Mouse (Mus musculus) embryonic facial prominence, embryonic 13.5 days (tissue): ENCODE measurements around the gene Eif2b3. TPM values are rescaled to one million over a fixed set of nuclear protein-coding genes. Genes with fewer than 3 reads are reported as not detected.

ENCODE experiments used
- ATAC-seq: fragments of 200-750 bp; cut with Nextera tagmentation; 2 replicates; pipeline ENCODE4 v1.8.0; 2017; ENCODE audit warnings: low read depth; ENCODE audit not compliant: insufficient number of reproducible peaks, insufficient read depth, low FRiP score, low TSS enrichment
- H3K27ac ChIP-seq: fragments of 300-500 bp; sonication (generic); 2 replicates; pipeline ENCODE4 v1.5.1; 2015; ENCODE audit warnings: moderate library complexity, mild to moderate bottlenecking, inconsistent platforms
- H3K27me3 ChIP-seq: fragments of 300-500 bp; sonication (generic); 2 replicates; pipeline ENCODE4 v1.6.1; 2015; ENCODE audit warnings: mild to moderate bottlenecking, inconsistent platforms
- H3K36me3 ChIP-seq: fragments of 300-500 bp; sonication (generic); 2 replicates; pipeline ENCODE4 v1.6.1; 2015; ENCODE audit warnings: mild to moderate bottlenecking, inconsistent platforms
- H3K4me1 ChIP-seq: fragments of 300-500 bp; sonication (generic); 2 replicates; pipeline ENCODE4 v1.6.1; 2015; ENCODE audit warnings: inconsistent platforms
- H3K4me2 ChIP-seq: fragments of 300-500 bp; sonication (generic); 2 replicates; pipeline ENCODE4 v1.6.1; 2015; ENCODE audit warnings: moderate library complexity, mild to moderate bottlenecking, inconsistent platforms
- H3K4me3 ChIP-seq: fragments of 300-500 bp; sonication (generic); 2 replicates; pipeline ENCODE4 v1.5.1; 2015; ENCODE audit warnings: mild to moderate bottlenecking, inconsistent platforms
- H3K9ac ChIP-seq: fragments of 300-500 bp; sonication (generic); 2 replicates; pipeline ENCODE4 v1.6.1; 2015; ENCODE audit warnings: mild to moderate bottlenecking, inconsistent platforms
- H3K9me3 ChIP-seq: fragments of 300-500 bp; sonication (generic); 2 replicates; pipeline ENCODE4 v1.6.1; 2016; ENCODE audit warnings: inconsistent platforms
- WGBS: fragments of 180-500 bp; shearing (Covaris S2); methylation state at CpG from one replicate; pipeline ENCODE4 v1.1.7; 2015; ENCODE audit warnings: mixed read lengths; 5-methylcytosine and 5-hydroxymethylcytosine counted together
- polyA plus RNA-seq: library from polyadenylated mRNA; unstranded; fragments of >200 nt; fragmentation: Nextera tagmentation; extraction: Ambion mirVana; gene quantifications from 2 replicates; pipeline ENCODE4 v1.2.1, GENCODE M21; 2015

Gene Eif2b3
- polyA plus RNA-seq, 1 experiment from 2014 or later: 45.7 TPM

DNA sequence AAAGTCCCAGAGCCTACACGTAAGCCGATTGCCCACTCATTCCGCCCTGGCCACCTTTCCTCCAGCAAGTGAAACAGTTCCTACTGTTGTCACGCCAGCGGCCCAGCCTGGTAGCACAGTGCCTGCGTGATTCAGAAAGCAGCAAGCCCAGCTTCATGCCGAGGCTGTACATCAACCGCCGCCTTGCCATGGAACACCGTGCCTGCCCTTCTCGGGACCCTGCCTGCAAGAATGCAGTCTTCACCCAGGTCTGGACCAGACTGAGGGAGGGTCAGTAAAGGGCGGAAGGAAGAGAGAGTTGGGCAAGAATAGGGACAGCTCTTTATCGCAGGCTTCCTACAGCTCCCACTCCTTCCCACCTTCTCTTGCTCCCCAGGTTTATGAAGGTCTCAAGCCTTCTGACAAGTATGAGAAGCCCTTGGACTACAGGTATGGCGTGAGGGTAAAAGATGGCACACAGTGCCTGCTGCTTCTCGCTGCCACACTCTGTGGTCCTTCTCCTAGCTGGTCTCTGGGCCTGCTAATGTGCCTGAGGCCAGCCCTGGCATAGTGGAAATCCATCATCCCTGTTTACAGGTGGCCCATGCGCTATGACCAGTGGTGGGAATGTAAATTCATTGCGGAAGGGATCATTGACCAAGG lies 19.6 kb upstream of the Eif2b3 start:
- Histone ChIP-seq H3K4me2 (no peak overlapping the region), H3K36me3 (peaks cover 62% of the 10 kb centered on the region), H3K9me3 (no peaks in the 10 kb centered on the region), H3K27ac (no peak overlapping the region), H3K4me1 (peaks cover 19% of the 10 kb centered on the region), H3K9ac (no peak overlapping the region), H3K4me3 (no peak overlapping the region), H3K27me3 (0 out of 2 replicates have a peak, but pooled peaks cover 2% of the 10 kb centered on the region)
- no peak for ATAC-seq
- 90% methylated on average over 17 of the region's 17 CpGs for WGBS

DNA sequence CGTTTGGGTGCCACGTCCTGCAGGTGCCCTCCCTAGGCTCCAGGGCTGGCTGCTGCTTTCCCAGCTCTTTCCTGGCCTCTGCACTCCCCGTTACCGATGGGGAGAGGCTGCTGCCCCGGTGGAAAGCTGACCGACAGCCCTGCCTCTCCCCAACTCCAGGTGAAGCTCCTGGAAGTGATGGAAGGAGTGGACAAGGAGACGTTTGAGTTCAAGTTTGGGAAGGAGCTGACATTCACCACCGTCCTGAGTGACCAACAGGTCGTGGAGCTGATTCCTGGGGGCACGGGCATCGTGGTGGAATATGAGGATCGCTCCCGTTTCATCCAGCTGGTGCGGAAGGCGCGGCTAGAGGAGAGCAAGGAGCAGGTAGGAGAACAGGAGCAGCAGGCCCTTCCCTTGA lies 17.2 kb upstream of the Eif2b3 start:
- H3K27me3 ChIP-seq: no peaks in the 10 kb centered on the region
- peaks cover 60% of the 10 kb centered on the region for H3K36me3 ChIP-seq
- no peak for ATAC-seq
- H3K4me3 ChIP-seq: no peak overlapping the region
- H3K27ac ChIP-seq: no peak overlapping the region
- H3K4me1 ChIP-seq: peaks cover 4% of the 10 kb centered on the region
- 90% methylated on average over 16 of the region's 16 CpGs for WGBS
- no peak overlapping the region for H3K4me2 ChIP-seq
- H3K9ac ChIP-seq: no peak overlapping the region
- H3K9me3 ChIP-seq: no peaks in the 10 kb centered on the region

DNA sequence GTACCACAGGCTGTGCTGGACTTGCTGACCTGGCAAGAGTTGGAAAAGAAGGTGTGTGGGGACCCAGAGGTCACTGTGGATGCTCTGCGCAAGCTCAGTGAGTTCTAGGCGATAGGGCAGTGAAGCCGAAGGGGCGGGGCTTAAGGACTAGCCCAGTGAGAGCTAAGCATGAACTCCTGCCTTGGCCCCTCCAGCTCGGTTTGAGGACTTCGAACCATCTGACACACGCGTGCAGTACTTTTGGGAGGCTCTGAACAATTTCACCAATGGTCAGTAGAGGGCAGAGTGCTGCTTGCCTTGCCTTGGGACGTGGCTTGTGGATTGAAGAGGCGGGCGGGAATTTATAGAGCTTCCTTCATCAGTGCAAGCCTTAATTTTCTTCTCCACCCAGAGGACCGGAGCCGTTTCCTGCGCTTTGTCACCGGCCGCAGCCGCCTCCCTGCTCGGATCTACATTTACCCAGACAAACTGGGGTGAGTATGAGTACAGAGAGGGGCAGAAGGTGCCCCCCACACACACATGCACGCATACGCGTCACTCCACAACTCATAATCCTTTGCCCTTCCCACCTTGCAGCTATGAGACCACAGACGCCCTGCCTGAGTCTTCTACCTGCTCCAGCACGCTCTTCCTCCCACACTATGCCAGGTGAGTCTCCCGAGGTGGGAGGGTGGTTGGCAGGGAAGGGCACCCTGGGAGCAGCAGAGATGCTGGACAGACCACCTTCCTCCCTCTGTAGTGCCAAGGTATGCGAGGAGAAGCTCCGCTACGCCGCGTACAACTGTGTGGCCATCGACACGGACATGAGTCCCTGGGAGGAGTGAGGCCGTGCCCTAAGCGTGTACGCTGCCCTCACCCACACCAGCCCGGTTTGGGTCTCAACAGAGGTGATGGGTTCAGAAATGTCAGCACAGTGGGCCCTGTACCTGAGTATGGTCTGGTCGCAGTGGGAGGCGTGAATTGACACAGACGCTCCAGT lies 16.4 kb upstream of the Eif2b3 start:
- Histone ChIP-seq H3K4me3 (no peak overlapping the region), H3K9ac (peak overlapping the region; percentile 27; the same call in 1 of the 2 replicates), H3K27ac (no peak overlapping the region), H3K9me3 (no peaks in the 10 kb centered on the region), H3K4me1 (peaks cover 4% of the 10 kb centered on the region), H3K4me2 (no peak overlapping the region), H3K36me3 (peaks cover 56% of the 10 kb centered on the region), H3K27me3 (no peaks in the 10 kb centered on the region)
- WGBS: 53% methylated on average over 38 of the region's 38 CpGs
- ATAC-seq: no peak; the same call in 1 of the 2 replicates

DNA sequence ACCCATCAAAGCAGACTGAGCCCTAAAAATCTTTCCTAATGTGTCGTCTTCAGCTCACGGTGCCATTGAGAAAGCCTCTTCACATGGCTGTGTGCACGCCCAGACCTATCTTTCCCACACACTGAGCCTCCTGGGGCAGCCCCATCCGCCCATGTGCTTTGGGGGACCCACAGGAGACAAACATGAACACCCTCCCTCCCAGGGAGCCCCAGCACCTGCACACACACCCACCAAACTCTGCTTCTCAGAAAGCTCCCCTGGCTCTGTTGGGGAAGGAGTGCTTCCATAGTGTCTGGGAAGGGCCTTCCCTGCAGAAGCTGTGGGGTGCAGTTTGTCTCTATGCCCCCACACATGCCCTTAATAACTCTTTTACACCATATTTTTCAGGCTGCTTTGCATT lies 14.6 kb upstream of the Eif2b3 start:
- Histone ChIP-seq H3K9ac (no peak overlapping the region; the same call in 1 of the 2 replicates), H3K4me1 (peaks cover 4% of the 10 kb centered on the region), H3K36me3 (peaks cover 40% of the 10 kb centered on the region), H3K9me3 (no peaks in the 10 kb centered on the region), H3K27ac (no peak overlapping the region), H3K4me2 (no peak overlapping the region), H3K4me3 (no peak overlapping the region), H3K27me3 (no peaks in the 10 kb centered on the region)
- no peak for ATAC-seq
- WGBS: 79% methylated on average over 4 of the region's 4 CpGs

DNA sequence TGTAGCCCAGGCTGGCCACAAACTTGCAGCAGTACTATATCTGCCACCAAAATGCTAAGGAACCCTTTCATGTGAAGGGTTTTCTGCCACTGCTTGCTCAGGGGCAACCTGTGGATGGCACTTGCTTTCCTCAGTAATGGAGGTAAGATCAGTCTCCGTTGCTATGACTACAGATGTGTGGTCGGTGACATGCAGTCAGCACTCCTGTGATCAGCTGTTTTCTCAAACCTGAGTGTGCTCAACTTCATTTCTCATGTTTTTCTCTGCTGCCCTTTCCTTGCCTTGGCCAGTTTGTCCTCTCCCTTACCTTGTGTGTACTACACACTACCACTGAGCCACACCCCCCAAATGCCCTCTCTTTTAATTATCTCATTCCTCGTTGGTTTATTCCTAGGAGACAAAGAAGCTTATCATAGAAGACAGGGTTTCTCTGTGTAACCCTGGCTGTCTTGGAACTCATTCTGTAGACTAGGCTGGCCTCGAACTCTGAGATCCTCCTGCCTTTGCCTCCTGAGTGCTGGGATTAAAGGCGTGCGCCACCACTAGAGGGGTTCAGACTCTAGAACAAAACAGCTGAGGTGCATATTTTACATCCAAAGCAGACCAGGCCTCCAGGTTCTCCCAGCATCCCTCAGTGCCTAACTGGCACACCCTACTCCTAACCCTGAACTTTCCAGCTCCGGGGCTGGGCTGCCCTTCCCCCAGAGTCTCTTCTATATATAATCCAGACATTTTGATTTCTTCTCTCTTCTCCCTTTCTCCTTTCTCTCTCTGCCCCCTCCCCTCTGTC lies 13.4 kb upstream of the Eif2b3 start:
- Histone ChIP-seq H3K4me1 (peaks cover 4% of the 10 kb centered on the region), H3K9ac (no peak overlapping the region), H3K4me2 (no peak overlapping the region), H3K36me3 (peaks cover 28% of the 10 kb centered on the region), H3K27ac (no peak overlapping the region), H3K4me3 (no peak overlapping the region), H3K9me3 (no peaks in the 10 kb centered on the region), H3K27me3 (no peaks in the 10 kb centered on the region)
- 77% methylated on average over 7 of the region's 7 CpGs for WGBS
- no peak for ATAC-seq

DNA sequence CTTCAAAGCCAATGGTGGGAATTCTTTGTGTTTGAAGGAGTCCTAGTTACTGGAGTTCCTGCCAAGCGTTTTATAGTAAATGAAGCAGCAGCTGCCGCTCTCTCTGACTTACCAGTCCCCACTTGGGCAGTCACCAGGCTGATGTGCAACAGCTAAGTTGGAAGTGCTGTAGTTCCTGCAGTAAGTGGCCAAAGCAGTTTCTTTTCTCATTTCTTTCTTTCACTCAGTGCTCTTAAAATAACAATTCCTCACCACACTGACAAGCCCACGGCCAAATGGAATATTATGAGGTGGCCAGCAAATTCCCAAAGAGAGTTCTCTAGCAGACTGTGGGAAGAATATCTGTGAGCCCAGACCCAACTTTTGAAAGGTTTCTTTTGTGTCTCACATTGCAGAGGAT lies 12.1 kb upstream of the Eif2b3 start:
- Histone ChIP-seq H3K4me2 (no peak overlapping the region), H3K27me3 (no peaks in the 10 kb centered on the region), H3K36me3 (peaks cover 18% of the 10 kb centered on the region), H3K4me1 (peaks cover 4% of the 10 kb centered on the region), H3K27ac (no peak overlapping the region), H3K9me3 (no peaks in the 10 kb centered on the region), H3K4me3 (no peak overlapping the region), H3K9ac (no peak overlapping the region)
- 71% methylated on average over 3 of the region's 3 CpGs for WGBS
- ATAC-seq: no peak

DNA sequence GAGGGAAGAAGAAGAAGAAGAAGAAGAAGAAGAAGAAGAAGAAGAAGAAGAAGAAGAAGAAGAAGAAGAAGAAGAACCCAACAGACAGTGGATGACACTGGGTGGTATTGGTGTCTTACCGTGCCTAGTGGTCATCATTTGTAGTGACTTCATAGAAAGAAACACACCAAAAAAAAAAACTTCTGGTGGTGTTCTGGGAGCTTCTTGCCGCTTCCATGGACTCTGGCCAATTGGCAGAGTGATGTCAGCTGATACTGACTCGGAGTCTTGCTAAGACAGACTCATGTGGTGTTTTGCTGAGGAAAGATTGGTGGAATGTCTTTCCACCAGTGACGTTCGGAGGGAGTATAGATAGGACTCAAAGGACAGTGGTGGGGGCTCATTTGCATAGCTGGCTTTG lies 9.0 kb upstream of the Eif2b3 start:
- Histone ChIP-seq H3K4me2 (no peak overlapping the region), H3K9me3 (no peaks in the 10 kb centered on the region), H3K9ac (no peak overlapping the region), H3K27ac (no peak overlapping the region), H3K4me3 (no peak overlapping the region), H3K36me3 (no peaks in the 10 kb centered on the region), H3K4me1 (no peaks in the 10 kb centered on the region), H3K27me3 (no peaks in the 10 kb centered on the region)
- whole genome bisulfite sequencing: 80% methylated on average over 5 of the region's 5 CpGs
- no peak for ATAC-seq

DNA sequence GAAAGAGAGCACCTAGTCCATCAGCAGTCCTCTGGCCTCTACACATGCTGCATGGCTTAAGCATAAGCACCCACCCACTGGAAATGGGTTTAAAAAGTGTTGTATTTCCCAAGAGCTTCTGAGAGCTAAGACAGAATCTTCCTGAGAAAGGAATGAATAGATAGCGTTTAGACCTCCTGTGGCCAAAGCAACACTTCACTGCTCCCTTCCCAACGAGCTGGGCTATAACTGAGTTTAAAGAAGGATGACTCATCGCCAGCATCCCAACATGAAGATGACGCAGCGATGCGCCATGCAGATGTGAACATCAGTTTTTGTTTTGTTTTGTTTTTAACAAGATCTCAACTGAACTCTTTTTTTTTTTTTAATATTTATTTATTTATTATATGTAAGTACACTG lies 5.6 kb upstream of the Eif2b3 start:
- ATAC-seq: no peak
- Histone ChIP-seq H3K27me3 (no peaks in the 10 kb centered on the region), H3K4me1 (no peaks in the 10 kb centered on the region), H3K9ac (no peak overlapping the region), H3K27ac (no peak overlapping the region), H3K9me3 (no peaks in the 10 kb centered on the region), H3K36me3 (no peaks in the 10 kb centered on the region), H3K4me3 (no peak overlapping the region), H3K4me2 (no peak overlapping the region)
- WGBS: 84% methylated on average over 6 of the region's 6 CpGs

DNA sequence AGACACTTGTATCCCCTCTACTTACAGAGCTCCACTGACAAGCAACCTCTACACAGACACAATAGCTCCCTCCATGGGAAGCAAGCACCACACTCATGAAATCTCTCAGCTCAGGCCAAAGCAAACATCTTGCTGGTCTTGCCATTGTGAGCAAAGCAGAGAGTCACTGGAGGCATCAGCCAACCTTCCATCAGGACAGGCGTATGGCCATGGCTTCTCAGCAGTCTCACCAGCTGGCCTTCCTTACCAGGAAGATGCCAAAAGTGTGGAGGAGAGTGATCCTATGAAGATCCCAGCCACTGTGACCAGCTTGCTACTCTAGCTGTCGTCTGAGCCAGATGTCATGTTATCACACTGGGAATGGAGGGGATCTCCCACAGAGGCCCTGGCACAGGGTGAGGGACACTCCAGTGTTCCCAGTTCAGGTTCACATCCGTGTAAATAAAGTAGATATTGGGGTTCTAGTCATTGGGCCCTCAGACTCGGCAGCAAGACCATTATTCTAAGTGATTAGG lies 4.2 kb upstream of the Eif2b3 start:
- Histone ChIP-seq H3K9ac (no peak overlapping the region), H3K9me3 (no peaks in the 10 kb centered on the region), H3K4me1 (peaks cover under 1% of the 10 kb centered on the region; the same call in 1 of the 2 replicates), H3K27me3 (no peaks in the 10 kb centered on the region), H3K36me3 (no peaks in the 10 kb centered on the region), H3K4me2 (no peak overlapping the region), H3K4me3 (no peak overlapping the region), H3K27ac (no peak overlapping the region)
- WGBS: 63% methylated on average over 4 of the region's 4 CpGs
- ATAC-seq: no peak

DNA sequence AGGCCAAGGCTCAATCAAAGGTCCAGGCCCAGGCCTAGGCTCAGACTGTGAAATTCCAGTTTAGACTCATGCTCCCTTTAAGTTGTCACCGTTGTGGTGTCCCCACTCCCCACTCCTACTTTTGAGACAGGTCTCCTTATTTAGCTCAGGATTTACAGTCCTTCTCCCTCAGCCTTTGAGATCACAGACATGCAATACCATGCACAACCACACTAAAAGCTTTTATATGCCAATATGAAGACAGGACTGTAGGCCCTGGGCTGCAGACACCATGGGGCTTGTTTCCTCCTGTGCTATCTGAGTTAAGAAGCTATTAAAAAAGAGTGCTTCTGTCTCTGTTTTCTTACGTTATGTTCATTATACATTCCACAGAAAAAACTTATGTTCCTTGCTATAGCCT lies 1.5 kb upstream of the Eif2b3 start:
- ATAC-seq: no peak

DNA sequence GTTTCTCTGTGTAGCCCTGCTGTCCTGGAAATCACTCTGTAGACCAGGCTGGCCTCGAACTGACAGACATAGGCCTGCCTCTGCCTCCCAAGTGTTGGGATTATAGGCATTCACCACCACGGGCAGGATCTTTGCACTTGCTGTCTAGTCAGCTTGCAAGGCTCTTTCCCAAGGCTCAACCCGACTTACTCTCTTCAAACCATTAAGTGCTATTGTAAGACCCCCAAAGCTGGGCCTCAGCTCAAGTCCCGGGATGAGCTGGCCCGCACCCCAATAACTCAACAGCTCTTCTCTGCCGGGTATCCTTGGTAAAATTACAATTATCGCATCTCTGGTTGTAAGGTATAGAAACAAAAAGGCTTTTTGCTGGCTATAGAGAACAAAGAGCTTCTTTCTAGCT lies 875 bp upstream of the Eif2b3 start:
- no peaks in the 10 kb centered on the region for H3K9me3 ChIP-seq
- no peak overlapping the region for H3K9ac ChIP-seq
- H3K27me3 ChIP-seq: no peaks in the 10 kb centered on the region
- H3K27ac ChIP-seq: no peak overlapping the region
- no peak overlapping the region for H3K4me2 ChIP-seq
- no peak overlapping the region for H3K4me3 ChIP-seq
- no peak for ATAC-seq
- H3K36me3 ChIP-seq: peaks cover 13% of the 10 kb centered on the region
- 83% methylated on average over 7 of the region's 7 CpGs for WGBS
- peaks cover 8% of the 10 kb centered on the region for H3K4me1 ChIP-seq

More for the DNA sequence above, 1.5 kb upstream of the Eif2b3 start:
- Histone ChIP-seq H3K27ac (no peak overlapping the region), H3K36me3 (peaks cover 8% of the 10 kb centered on the region), H3K9me3 (no peaks in the 10 kb centered on the region), H3K27me3 (no peaks in the 10 kb centered on the region), H3K9ac (no peak overlapping the region), H3K4me1 (peaks cover 8% of the 10 kb centered on the region), H3K4me3 (no peak overlapping the region), H3K4me2 (no peak overlapping the region)
- WGBS: 84% methylated on average over 2 of the region's 2 CpGs
